Comparison of ENCODE assay signal across 10 mouse cellular contexts in the genomic region with DNA sequence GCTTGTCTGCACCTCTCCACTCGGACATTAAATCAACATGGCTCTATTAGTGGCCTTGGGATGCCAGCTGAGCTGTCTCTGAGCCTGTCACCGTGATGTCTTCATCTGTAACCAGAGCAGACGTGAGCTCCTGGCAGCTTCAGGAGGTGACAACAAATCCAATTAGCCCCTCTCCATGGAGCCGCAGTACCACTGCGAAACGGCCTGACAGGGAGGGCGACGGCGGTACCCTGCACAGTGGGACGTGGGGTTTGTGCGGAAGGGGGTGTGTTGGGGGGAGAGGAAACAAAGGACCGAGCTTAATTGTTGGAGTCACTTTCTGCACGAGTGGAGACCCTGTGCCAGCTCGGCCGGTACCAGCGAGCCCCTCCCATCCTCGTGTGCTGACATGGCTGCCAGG.
DNase-seq lines count a peak whose midpoint lies in the region; ATAC-seq and TF ChIP-seq lines count a peak whose summit lies in the region.
"Had no signal": no experiment of that assay in that cellular context is flagged by ENCODE, and none has a peak within 500 bp of the region (broad histone marks: within the 10 kb centered on the region; RNA-seq: fewer than 3 reads in every experiment).

No protein-coding gene starts in this region.

- no peak overlapping the region for H3K4me3 ChIP-seq in kidney, postnatal 0 days (replicated peaks; ENCODE audit: low read depth, low read length)
- H3K4me3 ChIP-seq in hindbrain, embryonic 14.5 days (replicated peaks; ENCODE audit: low read length) = no peak overlapping the region
- H3K4me3 ChIP-seq: liver, embryonic 15.5 days had no signal

- no peaks in the 10 kb centered on the region for H3K36me3 ChIP-seq in kidney, postnatal 0 days (ENCODE audit: insufficient read depth, low read length)
- H3K36me3 ChIP-seq in hindbrain, embryonic 14.5 days (replicated peaks; ENCODE audit: control insufficient read depth, insufficient read depth) = no peaks in the 10 kb centered on the region
- H3K36me3 ChIP-seq: liver, embryonic 15.5 days had no signal

- DNase-seq in kidney, postnatal 0 days (ENCODE audit: low spot score) = no peak
- DNase-seq in kidney, adult 18-20 months = no peak
- DNase-seq in cerebellum, postnatal 36 days = peak; percentile 30 to 37
- DNase-seq in hindbrain, embryonic 14.5 days (ENCODE audit: low spot score) = peak; percentile 68
- DNase-seq in retina, embryonic 14.5 days (ENCODE audit: low spot score) = peak; percentile 70
- no peak for DNase-seq in right cerebral cortex, adult 2 months (ENCODE audit: low spot score in 2 of 2)
- DNase-seq in yolk sac, embryonic 10.5 days (ENCODE audit: low spot score) = no peak
- DNase-seq in left cerebral cortex, adult 18-20 months (ENCODE audit: low spot score in 2 of 2) = no peak
- DNase-seq: kidney, postnatal 36 days had no signal

- no peak for TF ChIP-seq CTCF in kidney, postnatal 0 days (IDR thresholded peaks at IDR 0.05; ENCODE audit: low read depth)

- peak; percentile 43; the same call in 1 of the 2 replicates for ATAC-seq in kidney, postnatal 0 days (replicated peaks; ENCODE audit: low FRiP score, low read depth)
- ATAC-seq in hindbrain, embryonic 14.5 days (ENCODE audit: low FRiP score) = peak; percentile 90

- 0 out of 2 replicates have a peak, but pooled peaks cover 3% of the 10 kb centered on the region for H3K27me3 ChIP-seq in kidney, postnatal 0 days (ENCODE audit: insufficient read depth, low read length)
- H3K27me3 ChIP-seq in hindbrain, embryonic 14.5 days (ENCODE audit: control insufficient read depth, insufficient read depth, low read length) = peaks cover 5% of the 10 kb centered on the region; the same call in 1 of the 2 replicates
- H3K27me3 ChIP-seq: liver, embryonic 15.5 days had no signal

- peak overlapping the region; percentile 22; the same call in 1 of the 2 replicates for H3K4me2 ChIP-seq in kidney, postnatal 0 days (ENCODE audit: low read length)
- H3K4me2 ChIP-seq in hindbrain, embryonic 14.5 days (replicated peaks) = peak overlapping the region; percentile 22
- H3K4me2 ChIP-seq: liver, embryonic 15.5 days had no signal

- H3K4me1 ChIP-seq in kidney, postnatal 0 days (replicated peaks; ENCODE audit: insufficient read depth, low read length) = no peaks in the 10 kb centered on the region
- H3K4me1 ChIP-seq in hindbrain, embryonic 14.5 days (replicated peaks; ENCODE audit: control insufficient read depth, insufficient read depth, low read length) = 0 out of 2 replicates have a peak, but pooled peaks cover 6% of the 10 kb centered on the region
- H3K4me1 ChIP-seq: liver, embryonic 15.5 days had no signal

- H3K9ac ChIP-seq in kidney, postnatal 0 days (ENCODE audit: low read depth, low read length) = no peak overlapping the region
- H3K9ac ChIP-seq in hindbrain, embryonic 14.5 days = no peak overlapping the region
- H3K9ac ChIP-seq: liver, embryonic 15.5 days had no signal

- no peak overlapping the region for H3K27ac ChIP-seq in kidney, postnatal 0 days
- no peak overlapping the region for H3K27ac ChIP-seq in hindbrain, embryonic 14.5 days
- H3K27ac ChIP-seq: liver, embryonic 15.5 days had no signal

- peaks cover 8% of the 10 kb centered on the region for H3K9me3 ChIP-seq in kidney, postnatal 0 days (replicated peaks; ENCODE audit: low read length)
- H3K9me3 ChIP-seq in hindbrain, embryonic 14.5 days (ENCODE audit: control insufficient read depth, low read length) = peaks cover 12% of the 10 kb centered on the region; the same call in 1 of the 2 replicates
- H3K9me3 ChIP-seq: liver, embryonic 15.5 days had no signal

- 23% methylated on average over 17 of the region's 17 CpGs for WGBS in kidney, postnatal 0 days
- WGBS in hindbrain, embryonic 14.5 days = 9% methylated on average over 17 of the region's 17 CpGs

Comparison
In these comparisons a context has a peak if more than half of its experiments do, and no peak if none do; other contexts are left out.
1. DNase-seq: peak in cerebellum, postnatal 36 days (2 of 2), hindbrain, embryonic 14.5 days (single experiment) and retina, embryonic 14.5 days (single experiment); none in kidney, postnatal 0 days (single experiment), kidney, adult 18-20 months (single experiment), right cerebral cortex, adult 2 months (0 of 2), yolk sac, embryonic 10.5 days (single experiment) and left cerebral cortex, adult 18-20 months (0 of 2).